Mouse (Mus musculus) lung, postnatal 0 days (tissue): ENCODE measurements at regions not wholly inside any gene's neighbourhood (a gene's known extent, or its start where the extent isn't known, plus 50 kb on each side); places are given as distances from the start of the nearest gene placed in this dataset.

Source experiments
- CTCF ChIP-seq: IDR thresholded peaks from 2 replicates; pipeline ENCODE4 v1.5.1; 2016; ENCODE audit warnings: antibody characterized with exemption, mild to moderate bottlenecking
- EP300 ChIP-seq: IDR thresholded peaks from 2 replicates; pipeline ENCODE4 v1.6.1; 2016; ENCODE audit warnings: antibody characterized with exemption, mild to moderate bottlenecking, control low read depth

DNA sequence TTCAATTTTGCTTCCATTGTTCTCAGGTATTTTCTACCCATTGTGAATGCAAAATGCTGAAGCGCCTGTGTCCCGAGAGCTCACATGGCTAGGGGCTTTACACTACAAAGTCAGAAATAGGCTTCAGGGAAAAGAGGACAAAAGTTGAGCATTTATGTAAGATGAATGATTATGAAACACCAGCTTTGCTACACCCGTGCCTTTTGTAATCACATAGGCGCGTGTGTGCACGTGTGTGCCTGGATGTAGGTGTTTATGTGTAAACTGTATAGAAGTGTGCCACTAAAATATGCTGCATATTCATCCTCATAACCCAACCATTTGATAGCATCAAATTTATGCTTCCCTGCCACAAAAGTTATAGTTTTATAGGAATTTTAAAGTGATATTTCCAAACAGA, 547.2 kb upstream of the BB014433 start:
- no peak for TF ChIP-seq EP300
- TF ChIP-seq CTCF, result no peak
